Mouse (Mus musculus) embryo, embryonic 11.5 days (tissue): ENCODE results near the gene Cbr2.

ENCODE experiments used
- DNase-seq: peaks from one replicate; pipeline ENCODE4 v3.0.0-alpha.2; 2012; ENCODE audit warnings: low read depth, low spot score

The Cbr2 gene

DNA sequence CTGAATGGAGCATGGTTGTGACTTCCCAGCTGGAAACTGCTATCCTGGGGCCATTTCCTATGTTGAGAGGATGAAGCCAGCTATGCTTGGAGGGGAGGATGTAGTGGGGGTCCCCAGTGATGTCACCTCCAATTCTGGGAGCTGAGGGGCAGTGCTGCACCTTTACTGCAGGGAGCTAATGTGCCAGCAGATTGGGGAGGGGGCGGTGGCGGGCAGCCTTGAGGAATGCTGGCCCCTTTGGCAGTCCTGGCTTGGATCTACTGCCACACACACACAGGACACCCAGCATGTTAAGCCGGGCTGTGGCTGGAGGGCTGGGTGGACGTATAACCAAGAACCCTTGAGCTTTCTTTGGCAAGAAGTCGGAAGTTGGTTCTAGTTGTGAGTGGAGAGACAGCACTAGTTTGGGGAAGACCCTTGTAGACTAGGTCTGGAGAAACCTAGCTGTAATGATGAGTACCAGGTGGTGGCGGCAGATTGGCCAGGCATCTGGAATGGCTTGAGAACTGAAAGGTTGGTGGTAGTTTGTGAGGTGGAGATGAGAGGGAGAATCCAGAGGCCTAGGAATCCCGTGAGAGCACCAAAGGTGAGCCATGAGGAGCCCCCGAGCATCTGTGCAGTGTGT is 19.8 kb downstream of the Cbr2 start:
- DNase-seq: no peak

DNA sequence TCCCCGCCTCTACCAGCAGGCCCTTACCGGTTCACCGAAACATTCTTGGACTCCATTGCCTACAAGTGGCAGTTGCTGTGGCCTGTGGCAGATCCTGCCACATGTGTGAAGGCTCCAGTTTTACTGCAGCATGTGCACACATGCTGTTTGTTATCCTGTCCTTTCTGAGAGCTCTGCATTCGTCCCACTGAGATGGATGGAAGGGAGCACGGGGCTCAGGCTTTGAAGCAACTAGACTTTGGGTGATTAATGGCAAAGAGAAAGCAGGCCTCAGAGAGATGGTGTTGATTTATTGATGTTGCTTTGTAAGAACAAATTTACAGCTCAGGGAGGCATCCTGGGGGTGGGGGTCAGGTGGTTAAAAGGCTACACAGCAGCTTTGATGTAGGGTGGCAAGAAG is 21.2 kb downstream of the Cbr2 start:
- no peak for DNase-seq

GRCm38 (mm10) chr11:120709551-120709950 is 22.4 kb downstream of the Cbr2 start:
- no peak for DNase-seq

GRCm38 (mm10) chr11:120707969-120708368 is 23.9 kb downstream of the Cbr2 start:
- DNase-seq: no peak

GRCm38 (mm10) chr11:120707225-120707624 is 24.7 kb downstream of the Cbr2 start:
- no peak for DNase-seq

- DNase-seq: no peak
These were observed 25.8 kb downstream of the Cbr2 start for GRCm38 (mm10) chr11:120706120-120706519.

DNA sequence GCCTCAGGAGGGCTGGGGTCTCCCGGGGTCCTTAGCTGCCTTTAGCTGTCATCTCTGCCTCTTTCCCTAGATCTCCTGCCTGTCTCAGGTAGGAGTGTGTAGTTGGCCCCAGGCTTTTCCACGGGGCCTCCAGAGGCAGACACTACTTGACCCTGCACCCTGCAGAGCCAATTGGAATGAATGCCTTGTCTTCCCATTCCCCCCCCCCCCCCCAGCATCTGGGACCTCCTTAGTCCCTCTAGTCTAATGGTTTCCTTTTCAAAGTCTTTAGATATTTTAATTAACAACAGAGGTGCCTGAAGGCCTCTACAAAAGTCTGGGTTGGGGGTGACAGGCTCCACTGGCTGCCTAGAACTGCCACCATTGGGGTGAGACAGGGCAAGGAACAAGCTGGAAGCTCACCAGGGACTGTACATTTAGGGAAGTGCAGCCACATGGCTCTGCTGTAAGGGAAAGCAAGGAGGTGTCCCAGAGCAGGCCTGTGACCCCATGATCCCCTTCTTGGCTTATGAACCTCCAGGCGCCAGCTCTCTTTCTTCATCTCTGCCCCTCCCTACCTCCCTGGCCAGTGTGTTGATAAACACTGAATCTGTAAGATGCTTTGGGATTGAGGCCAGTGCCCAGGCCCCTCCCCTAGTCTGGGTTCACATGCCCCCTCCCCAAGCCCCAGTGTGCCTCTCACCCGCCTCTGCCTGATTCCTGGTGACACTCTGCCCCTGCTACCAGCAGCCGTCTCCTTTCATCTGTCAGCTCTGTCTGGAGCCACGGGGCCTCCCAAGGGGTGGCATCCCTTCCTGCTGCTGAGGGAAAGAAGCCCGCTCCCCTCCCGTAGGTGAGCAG is 27.2 kb downstream of the Cbr2 start:
- DNase-seq: no peak

GRCm38 (mm10) chr11:120703696-120704454 is 28.0 kb downstream of the Cbr2 start:
- no peak for DNase-seq

- no peak for DNase-seq
These were observed 34.2 kb downstream of the Cbr2 start for GRCm38 (mm10) chr11:120697741-120698140.

GRCm38 (mm10) chr11:120696568-120696967 is 35.3 kb downstream of the Cbr2 start:
- no peak for DNase-seq

GRCm38 (mm10) chr11:120695641-120696040 is 36.3 kb downstream of the Cbr2 start:
- no peak for DNase-seq

- no peak for DNase-seq
These were observed 36.7 kb downstream of the Cbr2 start for GRCm38 (mm10) chr11:120695184-120695583.

GRCm38 (mm10) chr11:120693461-120693860 is 38.5 kb downstream of the Cbr2 start:
- DNase-seq: no peak

GRCm38 (mm10) chr11:120692471-120693011 is 39.4 kb downstream of the Cbr2 start:
- no peak for DNase-seq

DNA sequence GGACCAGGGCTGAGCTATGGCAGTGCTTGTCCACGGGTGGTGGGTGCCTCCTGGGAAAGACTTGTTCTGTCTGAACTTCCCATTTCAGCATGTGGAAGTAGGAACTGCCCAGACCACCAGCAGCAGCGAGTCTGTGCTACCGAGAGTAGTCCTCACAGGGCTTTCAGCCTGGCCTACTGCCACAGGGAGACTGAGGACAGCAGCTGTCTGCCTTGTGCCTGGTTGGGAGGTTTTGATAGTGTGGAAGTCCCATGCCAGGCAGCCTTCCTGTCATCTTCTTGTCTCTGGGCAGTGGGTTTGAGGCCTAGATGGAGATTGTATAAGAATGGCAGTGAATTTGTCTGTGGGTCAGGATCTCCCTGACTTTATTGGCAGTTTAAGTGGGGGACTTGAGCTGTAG is 42.5 kb downstream of the Cbr2 start:
- no peak for DNase-seq

DNA sequence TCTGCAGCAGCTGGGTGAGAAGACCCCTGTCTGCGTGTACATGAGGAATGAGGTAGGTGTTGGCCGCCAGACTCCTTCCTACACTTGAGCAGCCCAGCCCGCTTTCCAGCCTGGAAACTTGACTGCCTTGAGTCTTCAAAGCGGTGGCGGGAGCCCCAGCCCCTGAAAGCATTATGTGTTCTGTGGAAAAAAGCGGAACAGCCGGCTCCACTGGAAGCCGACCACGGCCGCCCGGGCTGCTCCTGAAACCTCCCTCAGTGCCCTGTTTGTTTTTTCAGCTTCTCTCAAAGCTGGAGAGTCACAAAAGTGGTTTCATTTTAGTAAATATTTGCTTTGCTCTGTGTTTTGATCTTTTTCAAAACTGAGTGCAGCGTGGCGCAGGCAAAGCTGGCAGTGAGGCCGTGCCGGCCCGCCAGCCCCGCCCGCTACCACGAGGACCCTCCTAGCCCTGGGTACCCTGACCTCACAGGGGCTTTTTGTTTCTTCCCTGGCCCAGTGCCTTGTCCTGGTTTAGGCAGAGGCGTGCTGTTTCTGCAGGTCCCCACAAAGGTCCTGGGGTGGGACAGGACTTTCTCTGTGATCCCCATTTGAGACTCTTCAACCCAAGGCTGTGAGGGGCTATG is 45.2 kb downstream of the Cbr2 start:
- no peak for DNase-seq

DNA sequence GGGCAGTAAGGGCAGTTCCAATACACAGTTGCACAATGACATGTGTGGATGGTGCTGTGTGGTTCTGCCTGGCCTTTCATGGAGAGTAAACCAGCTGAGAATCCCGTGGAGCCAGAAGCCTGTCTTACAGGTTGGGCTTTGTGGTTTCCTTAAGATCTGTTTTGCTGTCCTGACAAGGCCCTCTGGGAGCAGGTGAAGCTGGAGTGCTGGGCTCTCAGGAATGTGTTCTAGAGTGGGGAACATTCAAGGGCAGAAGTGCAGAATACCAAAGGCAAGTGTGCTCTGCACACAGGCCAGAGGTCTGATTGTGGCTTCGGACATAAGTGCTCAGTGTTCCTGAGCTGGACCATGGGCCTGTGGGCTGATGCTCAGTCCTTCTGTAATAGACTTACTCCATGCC is 47.3 kb downstream of the Cbr2 start:
- no peak for DNase-seq

- no peak for DNase-seq
These were observed 47.8 kb downstream of the Cbr2 start for GRCm38 (mm10) chr11:120684086-120684485.

DNA sequence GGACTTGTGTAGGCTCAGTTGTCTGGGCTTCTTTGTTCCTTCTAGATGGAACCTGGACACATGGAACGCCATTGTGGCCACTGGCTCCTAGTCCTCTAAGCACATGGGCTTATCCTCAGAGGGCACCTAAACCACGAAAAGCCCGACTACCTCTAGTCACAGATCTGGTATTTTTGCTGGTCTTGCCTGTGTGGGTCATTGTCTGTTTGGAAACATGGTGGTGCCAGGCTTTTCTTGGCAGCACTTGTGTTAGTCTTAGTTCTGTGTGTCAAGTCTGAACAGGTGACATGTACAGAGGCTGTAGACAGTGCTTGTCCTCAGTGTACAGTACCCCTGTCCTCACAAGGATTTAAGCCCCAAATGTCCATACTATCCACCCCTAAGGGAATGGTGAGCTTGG is 48.4 kb downstream of the Cbr2 start:
- no peak for DNase-seq

DNA sequence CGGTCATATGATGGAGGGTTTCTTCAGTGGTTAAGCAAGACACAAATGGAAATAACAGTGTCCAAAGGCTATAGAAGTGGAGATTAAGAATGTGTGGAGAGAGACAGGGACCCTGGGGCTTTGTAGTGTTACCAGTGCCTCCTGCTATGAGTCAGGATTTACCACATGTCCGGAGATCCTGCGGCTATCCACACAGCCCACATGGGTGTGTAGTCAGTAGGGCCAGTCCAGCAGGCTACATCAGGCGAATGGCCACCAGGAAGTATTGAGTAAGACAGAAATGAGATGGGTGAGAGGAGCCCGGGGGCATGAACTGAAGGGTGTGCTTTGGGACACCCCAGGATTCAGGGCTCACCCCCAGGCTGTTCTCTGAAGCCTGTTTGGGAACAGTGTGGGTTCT is 49.2 kb downstream of the Cbr2 start:
- DNase-seq: no peak

DNA sequence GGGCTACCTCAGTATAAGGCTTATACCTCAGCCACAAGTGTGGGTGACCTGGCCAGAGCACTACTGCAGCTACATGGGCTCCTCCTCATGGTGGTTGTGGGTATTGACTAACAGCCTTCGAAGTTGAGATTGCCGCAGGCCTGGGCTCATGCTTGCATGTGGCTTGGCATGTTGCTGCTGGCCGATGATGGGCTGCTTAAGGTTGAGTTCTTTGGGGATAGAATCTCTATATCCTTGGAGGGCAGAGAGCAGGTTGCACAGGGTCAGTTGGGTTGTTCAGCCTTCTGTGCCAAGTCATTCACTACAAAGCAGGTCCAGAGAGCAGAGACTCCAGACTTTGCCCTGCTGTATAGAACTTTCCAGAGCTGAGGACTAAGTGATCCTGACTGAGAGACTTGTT is 52.0 kb downstream of the Cbr2 start:
- no peak for DNase-seq
